Mouse (Mus musculus) liver, embryonic 13.5 days (tissue): ENCODE results near the gene Tnfrsf25. TPM values are rescaled to one million over a fixed set of nuclear protein-coding genes. Genes with fewer than 3 reads are reported as not detected.

ENCODE experiments used
- ATAC-seq: fragments of 200-750 bp; cut with Nextera tagmentation; 2 replicates; pipeline ENCODE4 v1.8.0; 2017; ENCODE audit warnings: low read depth, mild to moderate bottlenecking, moderate number of reproducible peaks, moderate library complexity
- DNase-seq: peaks from one replicate; pipeline ENCODE4 v3.0.0; 2022
- H3K27ac ChIP-seq: fragments of 300-500 bp; sonication (generic); 2 replicates; pipeline ENCODE4 v1.5.1; 2015; ENCODE audit warnings: moderate library complexity, mild to moderate bottlenecking, inconsistent platforms
- H3K27me3 ChIP-seq: fragments of 300-500 bp; sonication (generic); 2 replicates; pipeline ENCODE4 v1.6.1; 2015; ENCODE audit warnings: mild to moderate bottlenecking, inconsistent platforms
- H3K36me3 ChIP-seq: fragments of 300-500 bp; sonication (generic); 2 replicates; pipeline ENCODE4 v1.6.1; 2015; ENCODE audit warnings: mild to moderate bottlenecking, inconsistent platforms
- H3K4me1 ChIP-seq: fragments of 300-500 bp; sonication (generic); replicated peaks from 2 replicates; pipeline ENCODE4 v1.6.1; 2015; ENCODE audit warnings: inconsistent platforms
- H3K4me2 ChIP-seq: fragments of 300-500 bp; sonication (generic); 2 replicates; pipeline ENCODE4 v1.6.1; 2015; ENCODE audit warnings: inconsistent platforms, mild to moderate bottlenecking, moderate library complexity
- H3K4me3 ChIP-seq: fragments of 300-500 bp; sonication (generic); replicated peaks from 2 replicates; pipeline ENCODE4 v1.5.1; 2015; ENCODE audit warnings: mild to moderate bottlenecking, inconsistent platforms
- H3K9ac ChIP-seq: fragments of 300-500 bp; sonication (generic); 2 replicates; pipeline ENCODE4 v1.6.1; 2015; ENCODE audit warnings: mild to moderate bottlenecking, inconsistent platforms
- H3K9me3 ChIP-seq: fragments of 300-500 bp; sonication (generic); replicated peaks from 2 replicates; pipeline ENCODE4 v1.6.1; 2016; ENCODE audit warnings: inconsistent platforms
- WGBS: fragments of 180-500 bp; shearing (Covaris S2); methylation state at CpG from one replicate; pipeline ENCODE4 v1.1.7; 2015; ENCODE audit not compliant: insufficient replicate concordance; 5-methylcytosine and 5-hydroxymethylcytosine counted together
- polyA plus RNA-seq: library from polyadenylated mRNA; unstranded; fragments of >200 nt; fragmentation: Nextera tagmentation; extraction: Ambion mirVana; gene quantifications from 2 replicates; pipeline ENCODE4 v1.2.1, GENCODE M21; 2015

The Tnfrsf25 gene
- polyA plus RNA-seq, 1 experiment from 2014 or later: 0.37 TPM

GRCm38 (mm10) chr4:152107971-152108509 lies 7.7 kb upstream of the Tnfrsf25 start:
- Histone ChIP-seq H3K4me3 (peak overlapping the region; percentile 62), H3K9me3 (no peaks in the 10 kb centered on the region), H3K9ac (peak overlapping the region; percentile 72), H3K27ac (peak overlapping the region; percentile 96), H3K36me3 (peaks cover 63% of the 10 kb centered on the region), H3K4me1 (peaks cover 58% of the 10 kb centered on the region), H3K4me2 (peak overlapping the region; percentile 95), H3K27me3 (no peaks in the 10 kb centered on the region)
- DNase-seq (no peak), ATAC-seq (peak; percentile 87)
- 33% methylated on average over 30 of the region's 30 CpGs for WGBS

DNA sequence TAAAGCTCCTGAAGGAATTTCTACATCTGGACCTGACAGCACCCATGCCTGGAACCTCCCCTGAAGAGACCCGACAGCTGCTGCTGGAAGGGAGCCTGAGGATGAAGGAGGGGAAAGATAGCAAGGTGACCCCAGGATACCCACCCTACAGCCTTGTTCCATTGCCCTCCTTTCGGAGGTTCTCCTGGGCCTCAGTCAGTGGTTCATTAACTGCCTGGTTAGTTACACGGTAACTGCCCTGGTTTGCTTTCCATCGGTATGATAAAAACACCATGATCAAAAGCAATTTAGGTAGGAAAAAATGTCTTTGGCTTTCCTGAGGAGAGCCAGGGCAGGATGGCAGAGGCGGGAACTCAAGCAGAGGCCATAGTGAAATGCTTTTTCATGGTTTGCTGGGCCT lies 7.1 kb upstream of the Tnfrsf25 start:
- no peaks in the 10 kb centered on the region for H3K9me3 ChIP-seq
- DNase-seq (no peak), ATAC-seq (no peak)
- WGBS: 93% methylated on average over 5 of the region's 5 CpGs
- no peaks in the 10 kb centered on the region for H3K27me3 ChIP-seq
- peak overlapping the region; percentile 95 for H3K4me2 ChIP-seq
- peak overlapping the region; percentile 52 for H3K9ac ChIP-seq
- H3K27ac ChIP-seq: peak overlapping the region; percentile 91
- H3K4me3 ChIP-seq: peak overlapping the region; percentile 62
- peaks cover 63% of the 10 kb centered on the region for H3K36me3 ChIP-seq
- peaks cover 58% of the 10 kb centered on the region for H3K4me1 ChIP-seq

- ATAC-seq (no peak), DNase-seq (no peak)
- peaks cover 63% of the 10 kb centered on the region for H3K36me3 ChIP-seq
- WGBS: 77% methylated on average over 3 of the region's 3 CpGs
- H3K9ac ChIP-seq: peak overlapping the region; percentile 37; the same call in 1 of the 2 replicates
- no peaks in the 10 kb centered on the region for H3K9me3 ChIP-seq
- no peak overlapping the region for H3K4me3 ChIP-seq
- H3K4me2 ChIP-seq: peak overlapping the region; percentile 57; the same call in 1 of the 2 replicates
- peaks cover 58% of the 10 kb centered on the region for H3K4me1 ChIP-seq
- H3K27me3 ChIP-seq: peaks cover 5% of the 10 kb centered on the region
- peak overlapping the region; percentile 91 for H3K27ac ChIP-seq
Measured at GRCm38 (mm10) chr4:152109509-152109908, 6.2 kb upstream of the Tnfrsf25 start.

DNA sequence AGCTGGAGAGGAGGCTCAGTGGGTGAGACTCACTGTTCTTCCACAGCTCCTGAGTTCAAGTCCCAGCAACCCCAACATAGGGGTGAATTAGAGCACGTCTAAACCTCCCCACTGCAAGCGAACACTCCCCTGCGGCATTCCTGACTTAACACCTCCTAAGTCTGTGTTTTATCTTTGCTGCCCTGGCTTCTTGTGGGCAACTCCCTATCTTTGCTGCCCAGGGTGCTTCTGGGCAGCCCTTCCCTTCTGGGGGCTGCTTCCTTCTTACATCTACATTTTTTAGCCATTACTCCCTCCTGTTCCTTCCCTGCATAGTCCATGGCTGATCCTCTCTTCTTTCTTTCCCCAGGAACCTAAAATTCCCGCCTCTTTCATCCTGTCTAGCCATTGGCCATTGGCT lies 5.0 kb upstream of the Tnfrsf25 start:
- ATAC-seq (peak; percentile 79), DNase-seq (no peak)

GRCm38 (mm10) chr4:152112329-152112728 lies 3.4 kb upstream of the Tnfrsf25 start:
- H3K36me3 ChIP-seq: peaks cover 52% of the 10 kb centered on the region
- H3K4me2 ChIP-seq: no peak overlapping the region
- 83% methylated on average over 9 of the region's 9 CpGs for WGBS
- H3K9ac ChIP-seq: no peak overlapping the region
- ATAC-seq: no peak
- H3K4me1 ChIP-seq: peaks cover 70% of the 10 kb centered on the region
- peaks cover 33% of the 10 kb centered on the region for H3K27me3 ChIP-seq
- no peak for DNase-seq
- no peak overlapping the region for H3K4me3 ChIP-seq
- H3K9me3 ChIP-seq: no peaks in the 10 kb centered on the region
- peak overlapping the region; percentile 91 for H3K27ac ChIP-seq

More for the DNA sequence above, 5.0 kb upstream of the Tnfrsf25 start:
- no peaks in the 10 kb centered on the region for H3K9me3 ChIP-seq
- WGBS: 19% methylated on average over 4 of the region's 4 CpGs
- peaks cover 65% of the 10 kb centered on the region for H3K36me3 ChIP-seq
- peak overlapping the region; percentile 91 for H3K27ac ChIP-seq
- peaks cover 68% of the 10 kb centered on the region for H3K4me1 ChIP-seq
- peak overlapping the region; percentile 22 for H3K4me3 ChIP-seq
- H3K27me3 ChIP-seq: peaks cover 17% of the 10 kb centered on the region
- peak overlapping the region; percentile 57 for H3K4me2 ChIP-seq
- peak overlapping the region; percentile 61 for H3K9ac ChIP-seq

- no peaks in the 10 kb centered on the region for H3K9me3 ChIP-seq
- no peak overlapping the region for H3K4me3 ChIP-seq
- H3K27ac ChIP-seq: no peak overlapping the region
- peaks cover 52% of the 10 kb centered on the region for H3K4me1 ChIP-seq
- DNase-seq: no peak
- no peak overlapping the region for H3K9ac ChIP-seq
- 77% methylated on average over 16 of the region's 16 CpGs for WGBS
- peaks cover 41% of the 10 kb centered on the region for H3K36me3 ChIP-seq
- ATAC-seq: no peak
- H3K27me3 ChIP-seq: peaks cover 51% of the 10 kb centered on the region
- no peak overlapping the region for H3K4me2 ChIP-seq
Measured at GRCm38 (mm10) chr4:152114080-152114479, 1.7 kb upstream of the Tnfrsf25 start.

DNA sequence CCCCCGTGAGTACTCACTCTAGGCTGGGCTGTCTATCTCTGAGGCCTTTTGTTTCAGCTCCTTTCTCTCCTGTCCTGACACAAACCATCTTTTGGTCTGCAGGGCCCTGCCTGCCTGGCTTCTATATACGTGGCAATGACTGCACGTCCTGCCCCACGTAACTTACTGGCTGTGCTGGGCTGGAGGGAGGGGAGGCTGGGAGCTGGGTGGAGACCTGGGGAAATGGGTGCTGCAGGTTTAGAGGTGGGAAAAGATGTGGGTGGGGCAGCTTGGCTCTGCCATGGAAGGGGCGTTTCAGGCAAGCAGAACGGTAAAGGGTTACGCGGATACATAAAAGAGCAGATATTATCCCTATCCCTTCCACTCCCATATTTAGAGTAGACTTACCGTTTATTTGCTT lies 1.8 kb downstream of the Tnfrsf25 start:
- 65% methylated on average over 9 of the region's 9 CpGs for WGBS
- peaks cover 85% of the 10 kb centered on the region for H3K27me3 ChIP-seq
- H3K9ac ChIP-seq: no peak overlapping the region
- DNase-seq (no peak), ATAC-seq (no peak)
- H3K4me3 ChIP-seq: no peak overlapping the region
- peaks cover 24% of the 10 kb centered on the region for H3K36me3 ChIP-seq
- peaks cover 38% of the 10 kb centered on the region for H3K4me1 ChIP-seq
- H3K9me3 ChIP-seq: no peaks in the 10 kb centered on the region
- H3K27ac ChIP-seq: no peak overlapping the region
- no peak overlapping the region for H3K4me2 ChIP-seq

- no peak overlapping the region for H3K9ac ChIP-seq
- ATAC-seq (peak; percentile 24; the same call in 1 of the 2 replicates), DNase-seq (no peak)
- no peak overlapping the region for H3K4me3 ChIP-seq
- H3K9me3 ChIP-seq: no peaks in the 10 kb centered on the region
- 0 out of 2 replicates have a peak, but pooled peaks cover 4% of the 10 kb centered on the region for H3K36me3 ChIP-seq
- 11% methylated on average over 39 of the region's 39 CpGs for WGBS
- H3K27ac ChIP-seq: no peak overlapping the region
- peaks cover 100% of the 10 kb centered on the region for H3K27me3 ChIP-seq
- peaks cover 38% of the 10 kb centered on the region for H3K4me1 ChIP-seq
- peak overlapping the region; percentile 23; the same call in 1 of the 2 replicates for H3K4me2 ChIP-seq
Measured at GRCm38 (mm10) chr4:152119396-152120292, 3.9 kb downstream of the Tnfrsf25 start.

DNA sequence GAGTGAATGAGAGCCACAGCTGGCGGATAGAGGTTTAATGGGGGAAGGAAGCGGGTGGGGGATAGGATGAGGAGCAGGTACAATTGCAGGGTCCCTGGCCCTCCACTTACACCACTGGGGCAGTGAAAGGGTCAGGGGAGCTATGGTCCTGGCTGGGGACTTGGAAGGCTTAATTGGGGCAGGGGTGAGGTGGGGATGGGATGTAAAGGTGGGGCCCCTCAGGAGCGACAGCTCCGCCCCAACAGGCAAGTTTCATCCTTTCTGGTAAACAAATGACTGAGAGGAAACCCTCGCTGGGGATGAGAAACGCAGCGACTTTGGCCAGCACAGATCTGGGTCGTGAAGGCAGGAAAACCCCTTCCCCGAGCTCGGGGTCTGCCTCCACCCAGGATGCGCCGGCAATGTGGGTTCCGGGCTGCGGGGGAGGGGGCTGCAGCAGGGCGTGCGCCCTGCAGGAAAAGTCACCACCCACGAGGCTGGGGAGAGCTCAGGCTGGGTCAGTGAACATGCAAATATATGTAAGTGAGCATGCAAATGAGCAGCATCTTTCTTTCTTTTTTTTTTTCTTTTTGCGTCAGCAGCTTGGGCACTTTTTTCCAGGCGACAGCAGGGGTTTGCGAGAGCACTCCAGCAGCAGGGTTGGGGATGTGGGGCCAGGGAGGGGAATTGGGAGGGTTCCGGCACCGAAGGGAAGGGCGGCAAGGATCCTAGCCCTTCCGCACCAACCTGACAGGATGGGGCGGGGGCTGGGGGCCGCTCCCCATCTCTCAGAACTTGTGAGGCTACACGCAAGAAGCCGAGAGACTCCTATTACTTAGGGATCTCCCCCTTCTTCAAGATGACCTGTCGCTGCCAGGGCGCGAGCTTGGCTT lies 4.8 kb downstream of the Tnfrsf25 start:
- ATAC-seq (no peak), DNase-seq (no peak)
- peaks cover 35% of the 10 kb centered on the region for H3K4me1 ChIP-seq
- H3K9ac ChIP-seq: no peak overlapping the region
- peak overlapping the region; percentile 45 for H3K4me2 ChIP-seq
- 4% methylated on average over 31 of the region's 31 CpGs for whole genome bisulfite sequencing
- no peaks in the 10 kb centered on the region for H3K9me3 ChIP-seq
- peaks cover 100% of the 10 kb centered on the region for H3K27me3 ChIP-seq
- peak overlapping the region; percentile 35 for H3K4me3 ChIP-seq
- no peaks in the 10 kb centered on the region for H3K36me3 ChIP-seq
- no peak overlapping the region for H3K27ac ChIP-seq

GRCm38 (mm10) chr4:152121183-152121505 lies 5.4 kb downstream of the Tnfrsf25 start:
- Histone ChIP-seq H3K9me3 (no peaks in the 10 kb centered on the region), H3K36me3 (no peaks in the 10 kb centered on the region), H3K27ac (no peak overlapping the region), H3K27me3 (peaks cover 100% of the 10 kb centered on the region), H3K9ac (no peak overlapping the region), H3K4me2 (peak overlapping the region; percentile 45), H3K4me3 (peak overlapping the region; percentile 35; the same call in 1 of the 2 replicates), H3K4me1 (peaks cover 35% of the 10 kb centered on the region)
- WGBS: 3% methylated on average over 12 of the region's 12 CpGs
- no peak for DNase-seq
- no peak for ATAC-seq
